Mouse (Mus musculus): ENCODE measurements around the gene Klc2. TPM values are rescaled to one million over a fixed set of nuclear protein-coding genes. Genes with fewer than 3 reads are reported as not detected.

The Klc2 gene
- total RNA-seq, 2 experiments from 2014 or later, result not detected

GRCm38 (mm10) chr19:5082596-5082995 is 35.8 kb downstream of the Klc2 start:
- no peak for ATAC-seq (replicated peaks; ENCODE audit: low FRiP score, poor library complexity, severe bottlenecking)

GRCm38 (mm10) chr19:5082005-5082404 is 36.4 kb downstream of the Klc2 start:
- ATAC-seq (replicated peaks; ENCODE audit: low FRiP score, poor library complexity, severe bottlenecking), result no peak

- no peak for ATAC-seq (replicated peaks; ENCODE audit: low FRiP score, poor library complexity, severe bottlenecking)
These were observed 39.1 kb downstream of the Klc2 start for GRCm38 (mm10) chr19:5079279-5079678.

GRCm38 (mm10) chr19:5073518-5073917 is 44.8 kb downstream of the Klc2 start:
- ATAC-seq (replicated peaks; ENCODE audit: low FRiP score, poor library complexity, severe bottlenecking), result no peak

- no peak for ATAC-seq (replicated peaks; ENCODE audit: low FRiP score, poor library complexity, severe bottlenecking)
These were observed 45.3 kb downstream of the Klc2 start for GRCm38 (mm10) chr19:5073028-5073427.

GRCm38 (mm10) chr19:5072389-5073019 is 45.9 kb downstream of the Klc2 start:
- no peak for ATAC-seq (replicated peaks; ENCODE audit: low FRiP score, poor library complexity, severe bottlenecking)

GRCm38 (mm10) chr19:5071545-5072369 is 46.6 kb downstream of the Klc2 start:
- ATAC-seq (replicated peaks; ENCODE audit: low FRiP score, poor library complexity, severe bottlenecking), result peak; percentile 82

GRCm38 (mm10) chr19:5071077-5071476 is 47.3 kb downstream of the Klc2 start:
- ATAC-seq (replicated peaks; ENCODE audit: low FRiP score, poor library complexity, severe bottlenecking), result no peak

- no peak for ATAC-seq (replicated peaks; ENCODE audit: low FRiP score, poor library complexity, severe bottlenecking)
These were observed 48.4 kb downstream of the Klc2 start for GRCm38 (mm10) chr19:5069978-5070377.

- ATAC-seq (replicated peaks; ENCODE audit: low FRiP score, poor library complexity, severe bottlenecking), result no peak
These were observed 48.9 kb downstream of the Klc2 start for GRCm38 (mm10) chr19:5069486-5069885.

GRCm38 (mm10) chr19:5068570-5069234 is 49.7 kb downstream of the Klc2 start:
- ATAC-seq (replicated peaks; ENCODE audit: low FRiP score, poor library complexity, severe bottlenecking), result no peak

GRCm38 (mm10) chr19:5067867-5068569 is 50.3 kb downstream of the Klc2 start, which contains the start of gene Cd248:
Gene Cd248 (plus strand): TSS chr19:5068078.
- ATAC-seq (replicated peaks; ENCODE audit: low FRiP score, poor library complexity, severe bottlenecking), result no peak

- ATAC-seq (replicated peaks; ENCODE audit: low FRiP score, poor library complexity, severe bottlenecking), result peak; percentile 64
These were observed 51.1 kb downstream of the Klc2 start for GRCm38 (mm10) chr19:5067040-5067799.

GRCm38 (mm10) chr19:5065104-5065503 is 53.3 kb downstream of the Klc2 start:
- ATAC-seq (replicated peaks; ENCODE audit: low FRiP score, poor library complexity, severe bottlenecking), result no peak

GRCm38 (mm10) chr19:5062446-5062845 is 55.9 kb downstream of the Klc2 start:
- ATAC-seq (replicated peaks; ENCODE audit: low FRiP score, poor library complexity, severe bottlenecking), result no peak

GRCm38 (mm10) chr19:5062041-5062440 is 56.3 kb downstream of the Klc2 start:
- no peak for ATAC-seq (replicated peaks; ENCODE audit: low FRiP score, poor library complexity, severe bottlenecking)

- no peak for ATAC-seq (replicated peaks; ENCODE audit: low FRiP score, poor library complexity, severe bottlenecking)
These were observed 57.7 kb downstream of the Klc2 start for GRCm38 (mm10) chr19:5060365-5061330.
